Mouse (Mus musculus) T-cell, adult 2 months (primary cell): ENCODE results near the gene Arhgap45.
A peak's percentile ranks its signal among the peaks of the same experiment; 100 is the strongest.

Experiments
- DNase-seq: peaks from one replicate; pipeline ENCODE4 v3.0.0; 2022; ENCODE audit warnings: low spot score

Arhgap45 gene

DNA sequence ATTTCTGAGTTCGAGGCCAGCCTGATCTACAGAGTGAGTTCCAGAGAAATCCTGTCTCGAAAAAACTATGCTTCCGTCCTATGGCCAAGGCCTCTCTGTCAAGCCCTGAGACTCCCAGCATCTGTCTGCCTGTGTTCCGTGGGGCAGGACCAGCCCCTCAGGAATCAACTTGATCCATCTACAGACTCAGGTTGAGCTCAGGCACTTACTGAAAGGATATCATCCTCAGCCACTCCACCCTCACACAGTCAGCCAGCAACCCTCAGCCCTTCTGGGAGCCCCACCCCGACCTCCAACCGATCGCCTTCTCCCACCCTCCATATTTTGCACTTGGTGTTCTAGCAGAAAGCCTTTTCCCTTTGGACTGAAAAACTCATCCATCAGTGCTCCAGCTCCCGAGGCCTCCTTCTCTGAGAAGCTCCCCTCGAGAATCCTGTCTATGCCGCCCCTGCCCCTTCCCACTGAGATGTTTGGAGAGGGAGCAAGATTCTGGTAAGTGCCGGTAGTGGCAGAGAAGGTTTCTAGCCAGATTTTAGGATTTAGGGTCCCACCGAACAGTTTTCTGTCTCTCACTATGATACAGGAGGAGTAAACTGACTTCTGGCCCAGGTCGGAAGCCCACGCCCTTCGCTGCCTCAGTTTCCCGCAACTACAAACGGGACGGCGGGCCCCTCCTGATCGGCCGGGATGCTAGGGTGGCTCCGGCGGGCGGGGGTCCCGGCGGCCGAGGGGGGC is 28.5 kb upstream of the Arhgap45 start:
- no peak for DNase-seq

DNA sequence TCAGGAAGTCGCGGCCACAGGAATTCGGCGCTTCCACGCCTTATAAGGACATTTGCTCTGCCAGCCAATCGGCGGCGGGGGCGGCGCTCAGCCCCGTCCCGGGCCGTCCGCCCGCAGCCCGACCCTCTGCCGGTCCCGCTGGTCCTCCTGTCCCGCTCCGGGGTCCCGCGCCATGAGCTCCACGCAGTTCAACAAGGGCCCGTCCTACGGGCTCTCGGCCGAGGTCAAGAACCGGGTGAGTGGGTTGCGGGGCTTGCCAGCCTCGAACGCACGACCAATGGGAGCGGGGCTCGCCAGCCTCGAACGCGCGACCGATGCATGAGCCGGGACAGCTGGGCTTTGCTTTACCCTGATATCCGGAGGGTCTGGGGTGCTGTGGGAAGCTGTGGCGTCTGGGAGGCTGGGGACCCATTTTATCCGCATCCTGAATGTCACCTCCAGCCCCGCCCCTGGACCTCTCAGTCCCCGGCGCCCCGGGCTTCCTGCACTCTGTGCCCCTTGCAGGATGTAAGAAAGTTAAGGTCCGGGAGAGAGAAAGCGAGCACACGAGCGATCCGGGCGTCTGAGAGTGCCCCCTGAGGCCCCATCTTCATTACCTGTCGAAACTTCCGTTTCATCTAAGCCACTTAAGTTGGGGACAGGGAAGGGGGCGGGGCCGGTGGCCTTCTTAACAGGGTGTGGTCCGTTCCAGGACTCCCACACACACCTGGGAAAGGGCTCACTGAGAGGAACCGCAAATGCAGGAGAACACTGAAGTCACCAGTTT is 27.8 kb upstream of the Arhgap45 start, which contains the start of gene Cnn2:
Gene Cnn2 (plus strand): TSS at position 79 of the 766 bp plus-strand sequence.
- peak; percentile 65 for DNase-seq

DNA sequence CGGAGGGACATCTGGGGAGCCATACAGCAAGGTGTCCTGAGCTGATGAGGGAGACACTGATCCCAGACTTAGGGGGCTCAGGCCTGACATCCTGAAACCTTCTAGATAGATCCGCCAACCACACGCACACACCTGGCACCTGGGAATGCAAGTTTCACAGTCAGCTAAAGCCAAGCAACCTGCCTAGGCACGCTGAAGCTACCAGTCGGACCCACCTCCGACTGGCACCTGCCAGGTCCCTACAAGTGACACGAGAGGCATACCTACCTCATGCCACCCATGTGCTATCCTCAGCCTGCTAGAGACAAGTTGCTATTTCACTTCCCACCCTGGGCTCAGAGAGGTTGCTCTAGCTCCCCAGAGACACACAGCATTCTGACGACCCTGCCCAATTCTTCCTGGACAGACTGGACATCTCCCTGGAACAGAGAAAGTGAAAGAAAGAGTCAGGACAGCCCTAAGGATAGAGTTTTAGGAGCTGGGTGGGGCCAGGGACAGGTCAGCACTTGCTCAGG is 27.1 kb upstream of the Arhgap45 start:
- DNase-seq = no peak

DNA sequence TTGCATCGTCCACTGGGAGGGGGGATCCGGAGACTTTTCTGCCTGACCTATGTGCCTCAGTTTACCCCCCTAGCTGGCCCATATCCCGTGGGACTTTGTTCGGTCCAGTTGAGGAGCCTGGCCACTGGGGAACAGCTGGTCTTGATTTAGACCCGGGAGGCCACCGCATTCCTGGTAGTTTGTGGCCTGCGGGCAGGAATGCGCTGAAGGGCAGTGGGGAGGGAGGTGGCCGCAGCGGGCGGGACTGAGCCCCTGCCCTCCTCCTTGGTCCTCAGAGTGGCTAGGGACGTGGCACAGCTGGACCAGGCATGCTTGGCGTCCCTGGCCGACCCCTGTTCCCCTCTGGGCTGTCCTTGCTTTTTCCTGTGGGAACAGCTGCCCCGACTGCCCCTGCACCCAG is 26.6 kb upstream of the Arhgap45 start:
- no peak for DNase-seq

DNA sequence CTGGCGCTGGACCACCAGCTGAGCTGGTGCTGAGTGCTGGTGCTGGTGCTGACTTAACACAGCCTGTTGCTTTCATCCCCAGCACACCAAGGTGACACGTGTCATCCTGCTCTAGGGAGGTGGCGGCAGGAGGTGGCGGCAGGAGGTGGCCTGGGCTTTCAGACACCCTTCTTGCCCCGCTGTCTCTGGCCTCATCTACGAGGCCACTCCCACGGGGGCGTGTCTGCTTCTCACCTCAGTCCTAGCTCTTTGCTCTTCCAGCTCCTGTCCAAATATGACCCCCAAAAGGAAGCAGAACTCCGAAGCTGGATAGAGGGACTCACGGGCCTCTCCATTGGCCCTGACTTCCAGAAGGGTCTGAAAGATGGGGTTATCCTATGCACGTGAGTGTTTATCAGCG is 25.4 kb upstream of the Arhgap45 start:
- no peak for DNase-seq

DNA sequence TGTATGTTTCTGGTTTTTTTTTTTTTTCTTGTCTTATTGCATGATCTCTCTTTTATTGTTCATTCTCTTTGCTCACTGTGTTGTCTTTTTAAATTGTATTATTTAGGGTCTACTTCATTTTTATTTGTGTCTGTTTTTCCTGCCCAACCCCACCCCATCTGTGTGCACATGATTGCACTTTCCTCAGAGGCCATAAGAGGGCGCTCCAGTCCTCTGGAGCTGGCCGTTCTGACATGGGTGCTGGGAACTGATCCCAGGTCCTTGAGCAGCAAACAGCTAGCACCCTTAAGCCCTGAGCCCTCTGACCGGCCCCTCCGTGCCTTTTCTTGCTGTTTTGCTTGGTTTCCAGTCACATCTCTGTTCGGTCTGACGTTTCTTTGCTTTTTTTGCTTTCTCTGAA is 24.9 kb upstream of the Arhgap45 start:
- no peak for DNase-seq

DNA sequence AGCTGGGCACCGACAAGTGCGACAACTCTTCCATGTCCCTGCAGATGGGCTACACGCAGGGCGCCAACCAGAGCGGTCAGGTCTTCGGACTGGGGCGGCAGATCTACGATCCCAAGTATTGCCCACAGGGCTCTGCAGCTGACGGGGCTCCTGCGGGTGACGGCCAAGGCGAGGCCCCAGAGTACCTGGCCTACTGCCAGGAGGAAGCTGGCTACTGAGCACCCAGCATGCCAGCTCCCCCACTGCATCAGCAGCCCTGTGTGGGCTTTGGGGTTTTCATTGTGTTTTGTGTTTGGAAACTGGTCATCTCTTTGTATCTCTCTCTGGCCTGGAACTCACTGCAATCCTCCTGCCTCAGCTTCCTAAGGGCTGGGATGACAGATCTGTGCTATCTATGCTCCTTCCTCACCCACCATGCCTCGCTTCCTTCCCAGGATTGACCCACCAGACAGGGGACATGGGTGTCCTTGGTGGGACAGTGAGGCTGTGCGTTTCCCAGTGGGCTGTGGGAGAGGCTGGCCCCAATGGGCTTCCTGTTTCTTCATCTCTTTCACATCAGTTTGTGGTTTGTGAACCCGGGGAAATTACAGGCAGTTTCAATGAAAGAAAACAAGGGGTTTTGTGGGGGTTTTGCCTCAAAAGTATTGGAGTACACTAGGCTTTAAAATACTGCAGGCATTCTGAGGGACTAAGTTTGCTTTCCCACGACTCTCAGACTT is 21.9 kb upstream of the Arhgap45 start:
- DNase-seq = peak; percentile 53

DNA sequence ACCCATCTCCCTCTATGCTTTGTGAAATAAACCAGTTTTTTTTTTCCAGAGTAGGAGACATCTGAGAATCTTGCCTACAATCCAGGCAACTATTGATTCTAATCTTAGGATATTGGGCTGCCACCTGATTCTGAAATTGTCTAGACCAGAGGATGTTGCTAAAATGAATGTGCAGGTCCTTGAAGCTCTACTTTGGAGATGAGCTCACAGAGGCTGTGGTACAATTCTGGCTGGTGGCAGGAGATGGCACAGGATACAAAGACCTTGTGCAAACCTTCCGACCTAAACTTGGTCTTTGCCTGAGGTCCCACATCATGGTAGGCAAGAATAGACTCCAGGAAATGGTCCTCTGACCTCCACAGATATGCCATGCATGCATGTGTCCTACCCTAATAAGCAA is 20.8 kb upstream of the Arhgap45 start:
- DNase-seq = no peak

DNA sequence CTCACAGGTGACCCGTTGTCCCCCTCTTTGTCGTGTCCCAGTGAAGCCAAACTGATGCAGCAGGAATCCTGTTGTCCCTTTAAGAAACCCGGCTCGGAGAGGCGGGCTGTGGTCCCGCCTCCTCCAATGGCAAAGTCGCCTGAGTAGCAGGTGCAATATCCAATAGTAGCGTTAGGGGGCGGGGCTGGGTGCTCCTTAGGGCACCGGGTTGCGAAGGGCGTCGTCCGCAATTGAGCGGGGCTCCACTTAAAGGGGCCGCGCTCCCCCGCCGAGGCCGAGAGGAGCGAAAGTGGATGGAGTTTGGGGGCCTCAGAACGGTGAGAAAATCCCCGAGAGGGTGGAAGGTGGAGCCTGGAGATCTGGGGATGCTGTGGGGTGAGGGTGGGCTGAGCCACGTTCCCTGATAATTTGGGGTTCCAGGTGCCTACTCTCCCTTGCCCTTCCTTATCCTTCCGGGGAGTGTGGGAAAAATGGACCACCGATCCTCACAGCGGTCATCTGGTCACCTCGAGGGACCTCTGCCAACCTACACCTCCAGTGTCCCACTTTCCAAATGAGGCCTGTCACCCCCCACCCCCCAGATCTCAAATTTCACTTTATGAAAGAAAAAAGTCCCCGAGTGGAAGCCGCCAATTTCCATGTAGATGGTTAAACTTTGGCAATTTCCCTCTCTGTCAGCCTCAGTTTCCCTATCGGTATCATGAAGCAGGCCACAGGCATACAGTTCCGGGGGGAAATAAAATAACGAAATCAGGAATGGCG is 20.0 kb upstream of the Arhgap45 start, which contains the start of gene Abca7:
Gene Abca7 (plus strand): TSS at position 223 of the 762 bp plus-strand sequence.
- DNase-seq = peak; percentile 93

DNA sequence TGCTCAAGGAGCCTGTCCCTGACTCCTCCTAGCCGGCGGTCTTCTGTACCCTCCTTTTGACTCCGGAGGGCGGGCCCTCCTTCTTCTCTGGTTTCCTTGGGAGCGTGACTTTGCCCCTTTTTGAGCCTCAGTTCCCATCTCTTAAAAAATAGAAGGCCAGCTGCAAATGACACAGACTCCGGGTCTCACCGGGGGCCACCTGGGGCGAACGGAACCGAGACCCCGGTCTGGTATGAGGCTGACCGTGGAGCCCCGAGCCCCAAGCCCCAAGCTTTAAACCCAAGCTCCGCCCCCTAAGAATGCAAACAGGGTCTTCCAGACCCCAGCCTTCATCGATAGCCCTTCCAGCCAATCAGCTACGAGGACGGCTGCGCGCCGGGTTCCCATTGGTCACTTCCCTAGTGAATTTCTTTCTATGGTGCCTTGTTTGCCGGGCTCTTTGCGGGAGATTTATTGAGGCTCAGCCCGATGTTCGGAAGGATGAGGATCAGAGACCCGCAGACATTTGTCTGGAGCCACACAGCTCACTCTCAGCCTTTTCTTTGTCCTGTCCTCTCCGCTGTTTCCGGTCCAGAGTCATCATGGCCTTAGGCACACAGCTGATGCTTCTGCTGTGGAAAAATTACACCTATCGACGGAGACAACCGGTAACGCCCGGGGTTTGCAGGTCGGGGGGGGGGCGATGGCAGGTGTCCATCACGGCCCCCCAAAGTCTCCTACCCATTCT is 19.3 kb upstream of the Arhgap45 start:
- no peak for DNase-seq

DNA sequence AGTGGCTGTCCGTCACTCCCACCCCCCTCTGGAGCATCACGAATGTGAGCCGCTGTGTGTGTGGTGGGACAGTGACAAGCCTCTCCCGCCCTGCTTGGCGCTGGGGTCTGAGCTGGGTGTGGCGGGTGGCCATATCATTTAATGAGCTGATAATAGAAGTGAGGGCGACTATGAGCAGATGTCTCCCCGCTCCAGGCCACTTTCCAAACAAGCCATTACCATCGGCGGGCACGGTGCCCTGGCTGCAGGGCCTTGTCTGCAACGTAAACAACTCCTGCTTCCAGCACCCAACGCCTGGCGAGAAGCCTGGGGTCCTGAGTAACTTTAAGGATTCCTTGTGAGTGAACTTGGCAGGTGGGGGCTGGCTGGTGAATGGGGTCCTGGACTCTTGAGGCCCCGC is 18.6 kb upstream of the Arhgap45 start:
- DNase-seq = no peak

DNA sequence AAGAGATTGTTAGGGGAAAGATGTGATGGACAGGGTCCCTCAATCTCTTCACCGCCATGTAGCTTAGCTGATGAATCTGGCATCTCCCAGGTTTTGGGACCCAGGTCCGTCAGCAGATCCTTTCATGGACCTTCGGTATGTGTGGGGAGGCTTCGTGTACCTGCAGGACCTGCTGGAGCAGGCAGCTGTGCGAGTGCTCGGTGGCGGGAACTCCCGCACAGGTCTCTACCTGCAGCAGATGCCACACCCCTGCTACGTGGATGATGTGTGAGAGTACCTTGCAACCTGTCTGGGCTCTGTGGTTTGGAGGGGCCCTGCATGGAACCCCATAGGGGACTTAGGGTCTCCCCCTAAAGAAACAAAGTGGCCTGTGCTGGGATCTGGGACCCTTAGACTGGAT is 14.5 kb upstream of the Arhgap45 start:
- DNase-seq = no peak

DNA sequence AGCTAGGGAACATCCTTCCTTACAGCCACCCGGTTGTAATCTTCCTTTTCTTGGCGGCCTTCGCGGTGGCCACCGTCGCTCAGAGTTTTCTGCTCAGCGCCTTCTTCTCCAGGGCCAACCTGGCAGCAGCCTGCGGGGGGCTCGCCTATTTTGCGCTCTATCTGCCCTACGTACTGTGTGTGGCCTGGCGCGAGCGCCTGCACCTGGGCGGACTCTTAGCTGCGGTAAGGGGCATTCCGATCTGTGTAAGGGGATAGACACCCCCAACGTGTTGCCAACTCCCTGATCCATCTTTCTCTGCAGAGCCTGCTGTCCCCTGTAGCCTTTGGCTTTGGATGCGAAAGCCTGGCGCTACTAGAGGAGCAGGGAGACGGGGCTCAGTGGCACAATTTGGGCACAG is 13.6 kb upstream of the Arhgap45 start:
- DNase-seq = no peak

DNA sequence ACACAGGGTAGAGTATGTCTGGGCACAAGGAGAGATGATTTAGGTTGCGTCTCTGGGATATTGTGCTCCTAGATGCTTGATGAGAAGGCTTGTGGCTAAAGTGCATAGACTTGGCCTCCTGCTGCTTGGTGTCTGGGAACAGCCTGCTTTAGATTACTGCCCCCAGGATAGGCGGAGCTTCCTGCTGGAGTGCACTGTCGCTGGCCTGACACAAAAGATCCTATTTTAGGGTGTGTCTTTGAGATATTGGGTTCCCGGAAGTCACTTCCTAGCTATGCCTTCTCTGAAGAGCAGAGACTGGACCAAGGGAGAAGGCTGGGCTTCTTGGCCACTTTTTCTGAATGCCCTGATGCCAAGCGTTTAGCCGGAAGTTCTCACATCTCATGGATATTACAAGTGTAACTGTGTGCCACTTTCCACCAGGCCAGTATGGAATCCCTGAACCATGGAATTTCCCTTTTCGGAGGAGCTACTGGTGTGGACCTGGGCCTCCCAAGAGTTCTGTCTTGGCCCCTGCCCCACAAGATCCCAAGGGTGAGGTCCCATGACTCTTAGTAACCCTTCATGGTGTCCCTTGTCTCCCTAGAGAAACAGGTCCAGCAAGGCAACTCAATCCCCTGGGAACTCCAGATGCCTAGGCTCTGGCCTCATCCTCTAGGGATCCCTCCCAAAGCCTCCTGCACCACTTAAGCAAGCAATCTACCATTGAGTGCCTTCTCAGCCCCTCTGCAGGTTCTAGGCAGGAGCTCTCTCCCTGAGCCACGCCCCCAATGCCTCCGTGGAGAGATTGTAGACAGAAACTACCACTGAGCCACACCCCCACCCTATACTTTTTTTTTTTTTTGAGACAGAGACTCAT is 12.8 kb upstream of the Arhgap45 start:
- DNase-seq = no peak

DNA sequence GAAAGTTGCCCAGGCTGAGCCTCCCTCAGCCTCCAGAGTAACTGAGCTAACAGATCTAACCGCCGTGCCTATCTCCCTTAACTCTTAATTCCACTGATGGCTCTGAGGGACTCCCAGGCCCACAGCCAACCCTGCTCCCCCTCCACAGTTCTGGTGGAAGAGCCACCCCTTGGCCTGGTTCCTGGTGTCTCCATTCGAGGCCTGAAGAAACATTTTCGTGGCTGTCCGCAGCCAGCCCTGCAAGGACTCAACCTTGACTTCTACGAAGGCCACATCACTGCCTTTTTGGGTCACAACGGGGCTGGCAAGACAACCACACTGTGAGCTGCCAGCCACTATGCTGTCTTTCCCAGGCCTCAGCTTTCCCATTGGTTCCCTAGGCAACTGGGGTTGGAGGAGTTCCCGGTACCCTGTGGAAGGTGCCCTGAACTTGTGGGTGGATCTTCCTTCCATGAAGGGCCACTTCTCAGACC is 12.2 kb upstream of the Arhgap45 start:
- no peak for DNase-seq

DNA sequence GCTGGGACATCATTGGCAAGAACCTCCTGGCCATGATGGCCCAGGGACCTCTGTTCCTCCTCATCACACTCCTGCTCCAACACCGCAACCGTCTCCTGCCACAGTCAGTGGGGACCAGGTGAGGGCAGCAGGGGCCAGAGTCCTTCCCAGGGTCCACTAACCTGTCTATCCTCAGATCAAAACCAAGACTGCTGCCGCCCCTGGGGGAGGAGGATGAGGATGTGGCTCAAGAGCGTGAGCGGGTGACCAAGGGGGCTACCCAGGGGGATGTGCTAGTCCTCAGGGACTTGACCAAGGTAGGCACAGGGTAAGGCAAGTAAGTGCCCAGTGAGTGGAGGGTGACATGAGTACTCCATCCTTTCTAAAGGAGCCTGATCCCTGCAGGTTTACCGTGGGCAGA is 4.7 kb upstream of the Arhgap45 start:
- no peak for DNase-seq

DNA sequence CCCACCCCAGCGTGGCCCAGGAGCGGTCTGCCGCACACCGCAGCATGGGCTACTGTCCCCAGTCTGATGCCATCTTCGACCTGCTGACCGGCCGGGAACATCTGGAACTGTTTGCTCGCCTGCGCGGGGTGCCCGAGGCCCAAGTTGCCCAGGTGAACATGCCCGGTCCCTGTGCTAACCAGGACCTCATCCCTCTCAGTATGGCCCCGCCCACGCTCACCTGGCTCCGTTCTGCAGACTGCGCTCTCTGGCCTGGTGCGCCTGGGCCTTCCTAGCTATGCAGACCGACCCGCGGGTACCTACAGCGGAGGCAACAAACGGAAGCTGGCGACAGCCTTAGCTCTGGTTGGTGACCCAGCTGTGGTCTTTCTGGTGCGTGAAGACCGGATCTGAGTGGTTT is 2.8 kb upstream of the Arhgap45 start:
- DNase-seq = no peak

DNA sequence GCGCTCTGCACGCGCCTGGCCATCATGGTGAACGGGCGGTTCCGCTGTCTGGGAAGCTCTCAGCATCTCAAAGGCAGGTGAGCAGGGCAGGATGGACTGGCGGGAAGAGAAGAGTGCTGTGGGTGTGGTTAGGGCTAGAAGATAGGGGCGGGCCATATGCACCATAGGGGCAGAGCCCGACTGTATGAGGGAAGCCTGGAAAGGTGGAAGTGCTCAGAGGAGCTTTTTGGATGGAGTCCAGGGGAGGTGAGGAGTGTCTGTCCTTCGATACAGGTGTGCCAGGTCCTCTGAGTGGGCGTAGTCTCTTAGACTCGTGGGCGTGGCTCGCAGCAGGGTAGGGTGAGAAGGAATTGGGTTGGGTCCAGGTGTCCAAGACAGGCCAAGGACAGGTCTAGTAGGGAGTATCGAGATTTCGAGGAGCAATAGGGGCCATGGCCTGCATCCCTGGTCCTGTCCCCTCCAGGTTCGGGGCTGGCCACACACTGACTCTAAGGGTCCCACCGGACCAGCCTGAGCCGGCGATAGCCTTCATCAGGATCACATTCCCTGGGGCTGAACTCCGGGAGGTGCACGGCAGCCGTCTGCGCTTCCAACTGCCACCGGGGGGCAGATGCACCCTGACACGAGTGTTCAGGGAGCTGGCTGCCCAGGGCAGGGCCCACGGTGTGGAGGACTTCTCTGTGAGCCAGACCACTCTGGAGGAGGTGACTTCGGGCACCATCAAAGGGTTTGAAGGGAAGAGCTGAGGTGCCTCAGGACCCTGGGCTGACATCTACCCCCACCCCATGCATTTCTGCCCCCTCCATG is 1.8 kb upstream of the Arhgap45 start:
- no peak for DNase-seq

DNA sequence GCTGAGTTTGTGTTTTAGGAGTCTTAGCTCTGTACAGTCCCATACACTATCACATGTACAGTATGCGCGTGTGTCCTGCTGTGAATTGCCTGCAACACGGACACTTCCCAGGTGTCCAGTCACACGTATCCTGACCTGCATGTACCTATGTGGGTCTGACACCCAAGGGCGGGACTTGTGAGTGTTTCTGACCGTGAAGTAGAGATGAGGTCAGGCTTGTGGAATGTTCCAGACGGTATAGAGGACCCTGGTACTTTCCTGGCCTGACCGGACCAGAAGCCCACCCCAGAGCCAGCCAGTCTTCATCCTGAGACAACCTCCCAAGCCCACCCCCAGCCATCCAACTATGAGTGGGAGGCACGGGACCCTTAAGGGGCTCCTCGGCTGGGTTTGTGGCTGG is 870 bp upstream of the Arhgap45 start:
- no peak for DNase-seq
